Mouse (Mus musculus): ENCODE data around the gene Ctdsp1. TPM values are rescaled to one million over a fixed set of nuclear protein-coding genes. Genes with fewer than 3 reads are reported as not detected.

Ctdsp1 gene
- total RNA-seq (2015; ENCODE audit: low replicate concordance) (64.5 and 65.0 TPM in 2 replicates), total RNA-seq (2017; ENCODE audit: low replicate concordance) (18.5 and 26.8 TPM in 2 replicates)

DNA sequence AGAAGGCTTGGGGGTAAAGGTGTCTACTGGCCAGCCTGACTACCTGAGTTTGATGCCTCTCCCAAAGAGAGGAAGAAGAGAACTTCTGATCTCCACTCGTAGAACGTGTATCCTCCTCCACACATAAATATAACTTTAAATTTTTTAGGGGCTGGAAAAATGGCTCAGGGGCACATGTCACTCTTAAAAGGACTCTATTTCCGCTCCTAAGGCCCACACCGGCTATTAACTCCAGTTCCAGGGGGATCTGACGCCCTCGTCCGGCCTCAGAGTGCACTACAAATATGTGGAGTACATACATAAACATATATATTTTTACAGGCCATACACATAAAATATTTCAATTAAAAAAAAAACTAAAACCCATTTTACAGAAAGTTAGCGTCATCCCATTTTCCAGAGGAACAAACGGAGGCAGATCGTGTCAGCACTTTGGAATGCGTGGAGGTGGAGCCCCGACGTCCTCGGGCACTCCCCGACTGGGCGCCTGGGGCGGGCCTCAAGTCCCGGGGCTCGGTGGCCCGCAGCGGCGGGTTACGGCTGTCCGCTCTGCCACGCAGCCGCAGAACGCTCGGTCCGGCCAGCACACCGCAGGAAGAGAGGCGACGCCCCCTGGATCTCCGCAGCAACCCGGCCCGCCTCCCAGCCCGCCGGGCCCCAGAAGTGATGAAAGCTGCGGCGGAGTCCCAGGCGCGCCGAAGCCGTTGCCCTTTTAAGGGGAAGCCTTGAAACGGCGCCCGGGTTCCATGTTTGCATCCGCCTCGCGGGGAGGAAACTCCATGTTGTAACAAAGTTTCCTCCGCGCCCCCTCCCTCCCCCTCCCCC lies at the start of gene Ctdsp1:
Ctdsp1 (plus strand) TSS at position 586 of the 825 bp plus-strand sequence.
- peak; percentile 67 for ATAC-seq (replicated peaks; ENCODE audit: low FRiP score, poor library complexity, severe bottlenecking)

DNA sequence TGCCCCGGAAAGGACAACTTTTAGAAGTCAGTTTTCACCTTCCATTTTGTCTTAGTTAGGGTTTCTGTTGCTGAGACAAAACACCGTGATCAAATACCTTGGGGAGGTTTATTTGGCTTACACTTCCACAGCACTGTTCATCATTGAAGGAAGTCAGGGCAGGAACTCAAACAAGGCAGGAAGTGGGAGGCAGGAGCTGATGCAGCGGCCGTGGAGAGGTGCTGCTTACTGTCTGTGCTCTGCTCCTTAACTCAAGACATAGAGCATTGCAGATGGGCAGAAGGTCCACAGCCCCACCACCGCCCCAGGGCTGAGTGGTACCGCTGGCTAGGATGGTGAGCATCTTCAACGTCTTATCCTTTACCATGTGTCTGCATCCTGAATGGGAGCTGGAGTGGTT lies 49.4 kb upstream of the Ctdsp1 start:
- ATAC-seq (replicated peaks; ENCODE audit: low FRiP score, poor library complexity, severe bottlenecking): no peak

DNA sequence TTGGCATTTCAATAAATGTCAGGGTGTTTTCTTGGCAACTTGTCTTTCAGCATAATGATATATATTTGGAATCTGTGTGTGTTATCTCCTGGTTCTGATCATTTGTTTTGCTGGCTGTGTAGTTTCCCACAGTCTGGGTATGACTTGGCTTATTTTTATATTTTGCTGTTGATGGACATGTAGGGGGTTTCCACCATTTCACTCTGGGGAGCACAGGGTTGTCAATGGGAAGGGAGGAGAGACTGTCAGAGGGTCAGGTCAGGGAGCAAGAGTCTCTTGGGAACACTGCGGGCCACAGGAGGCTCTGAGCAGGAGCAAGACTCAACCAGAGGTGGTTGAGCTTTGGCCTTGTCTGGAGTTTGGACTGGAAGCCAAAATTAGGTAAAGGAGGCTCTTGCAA lies 49.0 kb upstream of the Ctdsp1 start:
- ATAC-seq (replicated peaks; ENCODE audit: low FRiP score, poor library complexity, severe bottlenecking): no peak

DNA sequence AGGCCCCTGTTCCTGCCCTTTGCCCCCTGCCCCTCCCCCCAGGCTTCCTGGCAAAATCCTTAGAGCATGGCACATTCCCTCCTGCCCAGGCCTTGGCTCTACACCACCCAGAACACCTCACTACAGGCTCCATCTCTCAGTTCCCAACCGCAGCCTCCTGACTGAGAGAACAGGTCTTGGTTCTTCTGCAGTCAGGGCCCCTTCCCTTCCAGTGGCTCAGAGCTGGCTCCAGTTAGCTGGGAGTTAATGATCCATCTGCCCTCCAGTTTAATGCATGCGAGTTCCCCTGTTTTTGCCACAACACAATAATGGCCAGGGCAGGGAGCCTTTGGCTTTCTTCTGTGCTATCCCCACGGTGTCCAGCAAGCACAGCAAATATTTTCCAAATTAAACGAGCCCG lies 48.1 kb upstream of the Ctdsp1 start:
- ATAC-seq (replicated peaks; ENCODE audit: low FRiP score, poor library complexity, severe bottlenecking): no peak

DNA sequence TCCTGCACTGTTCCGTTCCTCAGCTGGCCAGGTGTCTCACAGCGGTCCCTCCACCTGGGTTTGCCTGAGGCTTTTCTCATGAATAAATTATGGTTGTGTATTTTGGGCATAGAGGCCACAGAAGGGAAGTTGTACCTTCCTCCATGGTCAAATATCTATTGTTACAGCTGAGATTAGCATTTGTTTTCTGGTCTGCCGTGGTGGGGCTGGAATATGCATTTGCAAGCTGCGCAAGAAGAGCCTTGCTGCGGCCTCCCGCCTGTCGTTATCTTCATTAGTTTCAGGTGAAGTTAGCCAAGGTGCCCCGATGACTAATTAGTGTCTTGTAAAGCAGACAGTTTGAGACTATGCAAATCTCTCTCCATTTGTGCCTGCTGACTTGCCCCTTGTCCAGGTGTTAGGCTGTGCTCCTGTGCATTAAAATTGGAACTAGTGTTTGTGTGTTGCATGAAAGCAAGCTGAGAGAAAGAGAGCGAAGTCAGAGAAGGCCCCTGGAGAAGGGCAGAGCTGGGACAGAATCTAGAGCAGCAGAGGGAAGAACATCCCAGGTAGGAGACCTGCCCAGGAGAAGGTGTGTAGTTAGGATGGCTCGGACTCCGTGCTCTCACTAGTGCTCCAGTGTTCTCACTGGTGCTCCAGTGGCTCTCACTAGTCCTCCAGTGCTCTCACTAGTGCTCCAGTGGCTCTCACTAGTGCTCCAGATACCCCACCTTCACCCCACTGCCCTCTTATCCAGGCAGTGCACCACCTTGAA lies 47.0 kb upstream of the Ctdsp1 start:
- no peak for ATAC-seq (replicated peaks; ENCODE audit: low FRiP score, poor library complexity, severe bottlenecking)

DNA sequence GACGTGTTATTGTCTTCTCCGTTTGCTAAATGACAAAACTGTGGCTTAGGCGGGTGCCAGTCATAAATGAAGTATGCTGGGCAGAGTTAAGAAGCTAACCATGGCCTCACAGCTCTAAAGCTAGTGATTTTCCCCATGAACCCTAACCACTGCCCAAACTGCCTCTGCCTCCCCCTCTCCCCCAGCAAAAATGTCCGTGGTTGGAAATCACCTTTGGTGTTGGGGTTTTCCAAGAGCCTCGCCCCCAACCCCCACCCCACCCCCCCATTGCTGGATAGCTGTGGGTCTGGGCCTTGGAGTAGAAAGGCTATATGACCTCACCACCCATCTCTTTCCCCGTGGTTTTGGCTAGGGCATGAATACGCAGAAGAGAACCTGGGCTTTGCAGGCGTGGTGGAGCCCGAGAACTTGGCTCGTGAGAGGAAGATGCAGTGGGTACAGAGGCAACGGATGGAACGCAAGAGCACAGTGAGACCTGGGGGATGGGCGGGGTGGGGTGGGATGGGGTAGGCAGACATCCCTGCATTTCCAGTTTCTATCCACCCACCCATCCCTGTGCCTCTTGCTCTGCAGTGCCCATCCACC lies 40.0 kb upstream of the Ctdsp1 start:
- ATAC-seq (replicated peaks; ENCODE audit: low FRiP score, poor library complexity, severe bottlenecking): no peak

DNA sequence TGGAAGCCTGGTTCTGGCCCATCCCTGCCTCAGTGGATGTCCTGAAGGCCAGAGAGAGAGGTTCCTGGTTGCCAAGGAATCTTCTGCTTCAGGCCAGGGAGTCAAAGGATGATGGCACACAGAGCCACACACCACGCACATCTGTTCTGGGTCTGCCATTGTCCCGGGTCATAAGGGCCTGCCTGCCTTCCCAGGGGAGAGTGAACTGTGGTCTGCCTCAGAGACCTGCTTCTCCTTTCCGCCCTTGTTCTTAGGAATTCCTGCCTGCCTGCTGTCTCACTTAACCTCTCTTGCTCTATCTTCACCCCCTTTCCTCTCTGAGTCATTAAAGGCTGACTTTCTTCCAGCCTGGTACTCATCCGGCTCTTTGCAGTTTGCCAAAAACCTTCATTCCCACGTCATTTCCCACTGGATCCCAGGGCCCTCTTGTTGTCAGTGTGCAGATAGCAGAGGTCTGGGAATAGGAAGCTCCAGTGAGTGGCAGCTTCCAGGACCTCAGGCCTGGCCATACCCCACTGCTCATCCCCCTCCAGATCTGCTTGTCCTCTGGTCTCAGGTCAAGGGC lies 38.7 kb upstream of the Ctdsp1 start:
- no peak for ATAC-seq (replicated peaks; ENCODE audit: low FRiP score, poor library complexity, severe bottlenecking)

DNA sequence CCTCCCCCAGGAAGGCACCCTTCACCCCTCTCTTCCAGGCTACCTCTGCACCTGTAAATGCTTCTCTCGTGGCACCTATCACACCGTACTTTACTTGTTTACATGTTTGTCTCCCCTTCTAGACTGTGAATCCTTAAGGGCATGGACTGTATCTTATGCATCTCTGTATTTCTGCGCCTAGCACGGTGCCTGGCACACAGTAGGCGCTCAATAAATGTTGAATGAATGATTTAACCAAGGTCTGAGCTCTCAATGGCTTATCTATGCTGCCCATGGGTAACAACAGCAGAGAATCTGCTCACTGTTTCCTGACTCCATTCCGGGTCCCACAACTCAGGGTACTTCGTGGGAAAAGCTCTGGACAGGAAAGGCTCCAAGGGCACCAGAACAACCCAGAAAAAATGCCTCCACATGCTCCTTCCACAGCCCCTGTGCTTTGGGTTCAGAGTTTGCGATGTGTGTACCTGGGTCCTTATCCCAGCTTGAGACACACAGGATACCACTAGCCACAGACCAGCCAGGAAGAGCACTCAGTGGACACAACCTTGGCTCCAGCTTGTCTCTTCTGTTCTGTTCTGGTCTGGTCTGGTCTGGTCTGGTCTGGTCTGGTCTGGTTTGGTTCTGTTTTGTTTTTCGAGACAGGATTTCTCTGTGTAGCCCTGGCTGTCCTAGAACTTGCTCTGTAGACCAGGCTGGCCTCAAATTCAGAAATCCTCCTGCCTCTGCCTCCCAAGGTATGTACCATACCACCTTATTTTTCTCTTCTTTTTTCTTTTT lies 37.7 kb upstream of the Ctdsp1 start:
- no peak for ATAC-seq (replicated peaks; ENCODE audit: low FRiP score, poor library complexity, severe bottlenecking)

DNA sequence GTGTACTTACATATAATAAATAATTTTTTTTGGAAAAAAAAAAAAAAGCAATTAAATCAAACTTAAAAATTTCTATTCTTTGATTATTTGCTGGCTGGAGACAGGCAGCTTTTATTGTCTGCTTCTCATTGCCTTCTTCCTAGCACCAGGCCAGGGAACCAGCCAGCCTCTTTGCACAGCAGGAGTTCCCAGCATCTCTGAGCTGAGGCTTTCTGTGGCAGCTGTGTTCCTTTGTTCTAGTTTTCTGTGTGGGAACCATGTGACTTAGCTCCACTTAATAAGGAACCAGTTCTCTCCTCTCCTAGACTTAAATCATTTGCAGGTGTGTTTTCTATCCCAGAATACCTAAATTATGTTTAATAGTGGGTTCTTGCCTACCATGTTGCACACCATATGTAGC lies 33.8 kb upstream of the Ctdsp1 start:
- no peak for ATAC-seq (replicated peaks; ENCODE audit: low FRiP score, poor library complexity, severe bottlenecking)

DNA sequence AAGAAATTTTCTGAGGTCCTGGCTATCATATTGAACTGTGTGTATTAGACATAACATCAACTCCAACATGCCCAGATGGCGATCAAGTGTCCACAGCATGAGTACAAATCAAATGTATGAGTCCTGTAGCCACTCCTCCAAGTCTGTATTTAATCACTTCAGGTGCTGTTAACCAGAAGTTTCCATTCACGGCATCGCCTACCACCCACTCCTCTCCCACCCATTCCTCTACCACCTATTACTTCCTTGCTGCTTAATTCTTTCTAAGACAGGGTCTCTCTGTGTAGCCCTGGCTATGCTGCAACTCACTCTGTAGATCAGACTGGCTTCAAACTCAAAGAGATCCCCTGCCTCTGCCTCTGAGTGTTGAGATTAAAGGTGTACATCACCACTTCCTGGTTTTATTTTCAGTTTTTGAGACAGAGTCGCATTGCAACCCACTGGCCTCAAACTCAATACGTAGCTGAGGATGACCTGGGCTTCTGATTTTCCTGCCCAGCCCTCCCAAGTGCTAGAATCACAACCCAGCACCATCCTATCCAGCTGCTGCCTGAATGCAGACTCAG lies 31.3 kb upstream of the Ctdsp1 start:
- no peak for ATAC-seq (replicated peaks; ENCODE audit: low FRiP score, poor library complexity, severe bottlenecking)

DNA sequence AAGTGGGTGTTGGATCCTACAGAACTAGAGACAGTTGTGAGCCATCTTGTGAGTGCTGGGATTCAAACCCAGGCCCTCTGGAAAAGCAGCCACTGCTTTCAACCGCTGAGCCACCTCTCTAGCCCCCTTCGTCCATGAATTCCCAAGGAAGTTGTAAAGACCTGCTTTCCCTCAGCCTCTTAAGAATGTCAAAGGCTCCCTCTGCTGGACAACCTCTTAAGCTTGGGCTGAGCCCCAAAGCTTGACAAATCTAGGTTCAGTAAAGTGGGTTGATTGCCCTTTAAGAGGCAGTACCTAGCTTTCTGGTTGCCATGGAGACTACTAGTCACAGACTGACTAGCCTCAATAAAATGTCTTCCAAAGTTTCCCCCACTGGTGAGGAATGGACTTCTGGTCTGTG lies 29.5 kb upstream of the Ctdsp1 start, which contains the start of gene Catip:
Catip (plus strand) TSS at position 297 of the 400 bp plus-strand sequence.
- 0 out of 2 replicates have a peak, but pooled peaks have one; percentile 19 for ATAC-seq (replicated peaks; ENCODE audit: low FRiP score, poor library complexity, severe bottlenecking)

DNA sequence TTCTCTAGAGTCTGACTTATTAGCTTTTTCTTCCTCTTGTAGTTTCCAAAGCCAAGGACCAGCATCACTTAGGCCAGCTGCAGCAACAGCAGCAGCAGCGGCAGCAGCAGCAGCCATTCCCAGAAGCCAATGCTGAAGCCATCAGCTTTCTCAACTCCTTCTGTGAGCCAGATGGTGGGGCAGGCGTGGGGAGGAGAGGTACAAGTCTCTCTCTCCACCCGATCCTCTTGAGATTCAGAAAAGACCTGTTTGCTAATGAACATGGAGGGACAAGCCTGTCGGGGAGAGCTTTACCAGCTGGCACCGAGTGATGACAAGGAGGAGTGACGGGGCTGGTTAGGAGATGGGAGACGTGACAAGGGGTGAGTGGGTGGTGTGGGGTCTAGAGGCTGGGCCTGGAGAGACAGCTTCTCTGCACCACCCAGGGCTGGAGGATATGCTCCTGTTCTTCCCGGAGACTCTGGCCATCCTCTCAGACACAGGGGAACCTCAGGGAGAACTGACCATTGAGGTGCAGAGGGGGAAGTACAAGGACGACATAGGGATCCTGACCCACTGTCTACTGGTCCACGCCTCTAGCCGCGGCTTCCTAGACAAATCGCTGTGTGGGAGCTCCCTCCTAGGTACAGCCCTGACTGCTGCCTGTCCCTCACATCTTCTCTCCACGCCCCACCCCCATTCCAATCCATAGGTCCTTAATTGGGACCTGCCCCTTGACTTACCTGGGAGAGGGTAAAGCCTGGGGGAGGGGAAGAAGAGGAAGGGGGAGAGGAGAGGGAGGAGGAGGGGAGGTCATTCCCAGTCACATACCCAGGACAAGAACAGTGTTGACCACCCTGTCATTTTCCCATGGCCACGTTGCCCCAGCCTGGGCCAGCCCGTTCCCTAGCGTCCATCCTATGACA lies 28.7 kb upstream of the Ctdsp1 start:
- ATAC-seq (replicated peaks; ENCODE audit: low FRiP score, poor library complexity, severe bottlenecking): no peak

DNA sequence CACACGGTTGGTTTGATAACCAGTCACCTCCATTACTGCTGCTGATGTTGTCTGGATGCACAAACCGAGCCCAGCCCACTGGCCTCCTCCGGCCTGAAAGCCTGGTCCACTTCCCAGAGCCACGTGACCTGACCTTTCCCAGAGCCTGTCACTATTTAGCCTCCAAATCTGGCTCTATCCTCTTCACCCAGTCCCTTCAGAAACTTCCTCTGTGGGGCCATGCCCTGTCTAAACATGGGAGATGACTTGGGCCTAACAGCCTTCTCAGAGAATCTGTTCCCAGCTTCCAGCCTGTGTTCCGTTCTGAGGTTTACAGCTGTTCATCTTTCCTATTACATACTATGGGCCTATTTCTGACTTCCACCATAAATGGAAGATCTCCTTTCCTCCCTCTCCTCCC lies 27.9 kb upstream of the Ctdsp1 start:
- no peak for ATAC-seq (replicated peaks; ENCODE audit: low FRiP score, poor library complexity, severe bottlenecking)

DNA sequence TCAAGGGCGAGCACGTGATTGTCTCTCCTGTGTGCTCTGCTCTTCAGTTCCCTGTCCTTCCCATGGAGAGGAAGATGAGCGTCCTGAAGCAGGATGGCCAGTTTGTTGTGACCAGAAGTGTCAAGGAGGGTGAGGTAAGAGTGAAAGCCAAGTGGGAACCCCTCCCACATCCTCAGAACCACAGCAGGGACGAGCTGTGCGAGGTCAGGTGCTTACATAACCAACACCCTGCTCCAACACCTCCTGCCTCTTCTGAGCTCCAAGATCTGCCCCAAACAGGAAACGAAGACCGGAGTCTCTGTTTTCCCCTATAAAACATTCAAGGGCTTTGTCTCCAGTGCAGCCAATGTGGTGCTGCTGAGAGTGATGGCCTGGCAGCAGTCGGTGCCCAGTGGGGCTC lies 27.0 kb upstream of the Ctdsp1 start:
- ATAC-seq (replicated peaks; ENCODE audit: low FRiP score, poor library complexity, severe bottlenecking): no peak

DNA sequence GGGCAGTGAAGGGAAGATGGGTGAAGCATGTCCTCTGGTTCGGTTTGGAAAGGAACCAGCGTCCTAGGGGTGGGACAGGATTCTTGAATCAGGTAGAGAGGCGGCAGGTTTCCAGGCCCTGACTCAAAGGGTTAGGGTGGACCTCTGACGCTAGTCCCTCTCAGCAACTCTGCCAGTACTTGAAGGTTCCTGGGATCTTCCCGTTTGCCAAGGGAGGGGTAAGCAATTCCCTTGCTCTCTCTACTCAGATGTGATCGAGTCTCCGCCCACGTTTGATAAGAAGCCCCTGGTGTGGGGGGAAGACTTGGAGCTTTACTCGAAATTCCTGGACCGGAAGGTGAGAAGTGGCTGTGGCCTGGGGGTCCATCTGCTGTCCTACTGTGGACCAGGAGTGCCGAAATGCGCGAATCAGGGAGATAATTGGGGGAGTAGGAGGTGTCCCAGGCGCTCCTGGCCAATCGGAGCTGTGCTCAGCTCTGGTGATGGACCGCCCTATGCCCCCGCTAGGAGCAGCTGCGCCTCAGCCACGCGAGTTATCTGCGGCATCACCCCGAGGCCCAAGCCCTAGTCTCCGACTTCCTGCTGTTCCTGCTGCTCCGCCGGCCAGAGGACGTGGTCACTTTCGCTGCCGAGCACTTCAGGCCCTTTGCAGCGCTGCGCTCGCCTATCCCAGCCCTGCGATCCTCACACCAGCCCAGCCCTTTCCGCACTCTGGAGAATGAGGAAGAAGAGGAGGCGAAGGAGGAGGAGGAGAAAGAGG lies 23.2 kb upstream of the Ctdsp1 start:
- peak; percentile 50; the same call in 1 of the 2 replicates for ATAC-seq (replicated peaks; ENCODE audit: low FRiP score, poor library complexity, severe bottlenecking)

DNA sequence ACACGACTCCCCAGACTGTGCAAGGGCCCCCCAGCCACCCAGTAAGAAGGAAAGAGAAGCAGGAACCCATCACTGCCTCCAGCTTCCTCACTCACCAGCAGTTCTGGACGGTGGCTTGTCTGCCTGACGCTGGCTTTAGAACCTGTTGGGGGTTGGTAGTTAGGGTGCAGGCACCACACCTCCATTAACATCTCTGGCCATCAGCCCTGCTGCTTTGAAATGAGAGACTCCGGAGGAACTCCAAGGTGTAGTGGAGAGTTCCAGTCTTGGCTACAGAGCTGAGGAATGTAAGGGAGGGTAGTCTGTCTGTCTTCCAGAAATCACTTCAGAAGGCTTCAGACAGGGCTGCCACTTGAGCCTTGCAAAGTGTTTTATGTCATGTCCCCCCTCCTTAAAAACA lies 21.3 kb upstream of the Ctdsp1 start:
- no peak for ATAC-seq (replicated peaks; ENCODE audit: low FRiP score, poor library complexity, severe bottlenecking)

DNA sequence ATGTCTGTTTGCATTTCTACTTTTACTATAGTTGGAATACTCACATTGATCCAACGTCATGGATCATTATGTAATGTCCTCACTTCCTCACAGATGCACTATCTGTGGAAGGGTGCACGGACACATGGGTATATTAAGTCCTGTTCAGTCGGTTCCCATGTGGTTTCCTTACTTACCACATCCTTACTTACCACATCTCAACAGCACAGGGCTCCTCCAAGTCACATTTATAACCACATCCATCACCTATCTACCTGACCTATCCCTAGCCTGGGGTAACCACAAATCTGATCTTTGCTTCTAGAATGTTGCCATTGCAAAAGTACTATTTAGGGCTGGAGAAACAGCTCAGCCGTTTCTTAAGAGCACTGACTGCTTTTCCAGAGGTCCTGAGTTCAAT lies 17.9 kb upstream of the Ctdsp1 start:
- ATAC-seq (replicated peaks; ENCODE audit: low FRiP score, poor library complexity, severe bottlenecking): no peak

DNA sequence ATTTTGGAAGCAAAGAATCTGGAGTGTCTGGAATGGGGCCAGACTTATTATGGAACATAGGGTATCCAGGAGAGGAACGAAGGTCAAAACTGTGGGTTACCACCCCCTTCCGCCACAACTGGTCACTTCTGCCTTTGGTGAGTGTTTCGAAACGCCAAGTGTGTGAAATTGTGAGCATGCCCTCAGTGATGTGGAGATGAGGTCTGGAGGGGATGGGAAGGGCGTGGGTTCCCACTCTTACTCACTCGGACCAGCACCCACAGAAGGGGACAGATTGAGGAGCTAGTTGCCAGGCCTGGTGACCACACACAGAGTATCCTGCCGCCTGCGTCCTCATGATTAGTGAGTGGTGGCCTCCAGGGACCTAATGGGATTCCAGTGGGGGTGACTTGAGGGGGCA lies 16.3 kb upstream of the Ctdsp1 start, which contains the start of gene Slc11a1:
Slc11a1 (plus strand) TSS at position 216 of the 400 bp plus-strand sequence.
- no peak for ATAC-seq (replicated peaks; ENCODE audit: low FRiP score, poor library complexity, severe bottlenecking)
